Mouse (Mus musculus) lung, embryonic 15.5 days (tissue): ENCODE data around the gene Ldlr. TPM values are rescaled to one million over a fixed set of nuclear protein-coding genes. Genes with fewer than 3 reads are reported as not detected.

Source experiments
- ATAC-seq: fragments of 200-750 bp; cut with Nextera tagmentation; 2 replicates; pipeline ENCODE4 v1.8.0; 2017; ENCODE audit warnings: moderate number of reproducible peaks, borderline replicate concordance; ENCODE audit not compliant: low FRiP score, low TSS enrichment; ENCODE audit errors: extremely low read depth
- H3K27ac ChIP-seq: fragments of 300-500 bp; sonication (generic); 2 replicates; pipeline ENCODE4 v1.5.1; 2015; ENCODE audit warnings: moderate library complexity, mild to moderate bottlenecking, inconsistent platforms
- H3K27me3 ChIP-seq: fragments of 300-500 bp; sonication (generic); 2 replicates; pipeline ENCODE4 v1.6.1; 2015; ENCODE audit warnings: inconsistent platforms
- H3K36me3 ChIP-seq: fragments of 300-500 bp; sonication (generic); 2 replicates; pipeline ENCODE4 v1.6.1; 2015; ENCODE audit warnings: inconsistent platforms
- H3K4me1 ChIP-seq: fragments of 300-500 bp; sonication (generic); 2 replicates; pipeline ENCODE4 v1.6.1; 2015; ENCODE audit warnings: inconsistent platforms
- H3K4me2 ChIP-seq: fragments of 300-500 bp; sonication (generic); 2 replicates; pipeline ENCODE4 v1.6.1; 2015; ENCODE audit warnings: inconsistent platforms, mild to moderate bottlenecking, moderate library complexity
- H3K4me3 ChIP-seq: fragments of 300-500 bp; sonication (generic); 2 replicates; pipeline ENCODE4 v1.5.1; 2015; ENCODE audit warnings: mild to moderate bottlenecking, inconsistent platforms
- H3K9ac ChIP-seq: fragments of 300-500 bp; sonication (generic); 2 replicates; pipeline ENCODE4 v1.6.1; 2015; ENCODE audit warnings: inconsistent platforms
- H3K9me3 ChIP-seq: fragments of 300-500 bp; sonication (generic); 2 replicates; pipeline ENCODE4 v1.6.1; 2016; ENCODE audit warnings: inconsistent platforms
- WGBS: fragments of 180-500 bp; shearing (Covaris S2); methylation state at CpG from one replicate; pipeline ENCODE4 v1.1.7; 2015; 5-methylcytosine and 5-hydroxymethylcytosine counted together
- polyA plus RNA-seq: library from polyadenylated mRNA; unstranded; fragments of >200 nt; fragmentation: Nextera tagmentation; extraction: Ambion mirVana; gene quantifications from 2 replicates; pipeline ENCODE4 v1.2.1, GENCODE M21; 2015

Ldlr gene
- polyA plus RNA-seq, 1 experiment from 2014 or later: 39.5 TPM

- no peak for ATAC-seq
- Histone ChIP-seq H3K36me3 (peaks cover 44% of the 10 kb centered on the region), H3K4me1 (peaks cover 66% of the 10 kb centered on the region), H3K4me2 (peak overlapping the region; percentile 71), H3K9ac (peak overlapping the region; percentile 87), H3K9me3 (no peaks in the 10 kb centered on the region), H3K27ac (peak overlapping the region; percentile 97), H3K4me3 (peak overlapping the region; percentile 82), H3K27me3 (no peaks in the 10 kb centered on the region)
- 52% methylated on average over 3 of the region's 3 CpGs for WGBS
Measured at GRCm38 (mm10) chr9:21796919-21797318, 73.6 kb downstream of the Ldlr start.

DNA sequence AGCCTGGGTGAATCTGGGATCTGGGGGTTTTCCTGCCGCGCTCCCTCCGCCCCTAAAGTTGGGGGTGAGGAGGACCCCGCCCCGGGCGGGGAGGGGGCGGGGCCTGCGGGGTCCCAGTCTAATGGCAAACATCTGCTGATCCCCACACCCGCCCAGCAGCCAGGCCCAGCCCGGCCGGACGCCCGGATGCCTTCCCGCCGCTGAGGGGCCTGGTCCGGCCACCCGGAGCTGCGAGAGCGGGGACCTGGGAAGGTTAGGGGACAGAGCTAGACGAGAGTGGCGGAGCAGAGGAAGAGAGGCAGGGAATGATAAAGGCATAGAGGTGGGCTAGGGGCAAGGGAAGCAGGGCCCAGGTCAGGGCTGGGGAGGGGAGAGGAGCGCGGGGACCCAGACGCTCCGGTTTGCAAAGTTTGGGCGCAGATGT is 74.7 kb downstream of the Ldlr start:
- peaks cover 56% of the 10 kb centered on the region for H3K4me1 ChIP-seq
- H3K27ac ChIP-seq: peak overlapping the region; percentile 97
- H3K4me3 ChIP-seq: peak overlapping the region; percentile 82
- peak; percentile 77 for ATAC-seq
- peaks cover 51% of the 10 kb centered on the region for H3K36me3 ChIP-seq
- under 1% methylated on average over 26 of the region's 26 CpGs for WGBS
- no peaks in the 10 kb centered on the region for H3K9me3 ChIP-seq
- peak overlapping the region; percentile 71 for H3K4me2 ChIP-seq
- no peaks in the 10 kb centered on the region for H3K27me3 ChIP-seq
- peak overlapping the region; percentile 87 for H3K9ac ChIP-seq

- ATAC-seq: peak; percentile 82
- Histone ChIP-seq H3K27ac (peak within 1 kb of the TSS; percentile 97), H3K9ac (peak within 1 kb of the TSS; percentile 87), H3K36me3 (peaks cover 52% of the 10 kb centered on the region), H3K4me2 (peak within 1 kb of the TSS; percentile 71), H3K27me3 (no peaks in the 10 kb centered on the region), H3K4me1 (peaks cover 51% of the 10 kb centered on the region), H3K4me3 (peak within 1 kb of the TSS; percentile 82), H3K9me3 (no peaks in the 10 kb centered on the region)
- WGBS: under 1% methylated on average over 51 of the region's 52 CpGs
Measured at GRCm38 (mm10) chr9:21798345-21799009, 75.2 kb downstream of the Ldlr start, which contains the start of gene Kank2. TSS of gene Kank2 (minus strand) at chr9:21798744.

DNA sequence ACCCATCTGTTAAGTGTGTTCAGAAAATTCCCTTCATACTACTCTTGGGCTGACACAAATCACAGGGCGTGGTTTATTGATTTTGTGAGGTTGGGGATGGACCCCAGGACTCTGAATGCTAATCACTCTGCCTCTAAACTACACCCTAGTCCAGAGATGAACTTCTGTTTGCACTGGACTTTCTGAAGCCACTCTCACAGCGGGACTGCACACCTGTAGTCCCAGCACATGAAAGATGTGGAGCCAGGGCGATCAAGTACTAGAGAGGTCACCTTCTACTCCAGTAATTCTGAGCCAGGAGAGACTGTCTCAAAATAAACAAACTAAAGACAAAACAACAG is 75.7 kb downstream of the Ldlr start:
- Histone ChIP-seq H3K27ac (peak overlapping the region; percentile 97), H3K4me2 (peak overlapping the region; percentile 71), H3K9ac (peak overlapping the region; percentile 87; the same call in 1 of the 2 replicates), H3K36me3 (peaks cover 48% of the 10 kb centered on the region), H3K9me3 (no peaks in the 10 kb centered on the region), H3K4me1 (peaks cover 51% of the 10 kb centered on the region), H3K27me3 (no peaks in the 10 kb centered on the region), H3K4me3 (peak overlapping the region; percentile 82)
- ATAC-seq: no peak
- WGBS: 35% methylated on average over 3 of the region's 3 CpGs

Other genes with a start within 250 kb of the Ldlr start
- gene Tmed1, start 213.2 kb upstream of the Ldlr start, polyA plus RNA-seq: 119 and 123 TPM in 2 replicates
- 3.2 and 3.9 TPM in 2 replicates for gene AB124611, start 197.3 kb upstream of the Ldlr start, polyA plus RNA-seq
- gene Carm1, start 176.6 kb upstream of the Ldlr start, polyA plus RNA-seq: 43.7 and 47.3 TPM in 2 replicates
- 28.4 and 29.5 TPM in 2 replicates for gene Timm29, start 130.8 kb upstream of the Ldlr start, polyA plus RNA-seq
- 28.8 and 29.7 TPM in 2 replicates for gene Yipf2, start 130.7 kb upstream of the Ldlr start, polyA plus RNA-seq
- gene Smarca4, start 107.3 kb upstream of the Ldlr start, polyA plus RNA-seq: 74.6 and 83.2 TPM in 2 replicates
- gene Spc24, start 36.8 kb downstream of the Ldlr start, polyA plus RNA-seq: 154 TPM in 2 replicates
- 27.7 and 30.0 TPM in 2 replicates for gene Kank2, start 75.3 kb downstream of the Ldlr start, polyA plus RNA-seq
- gene Angptl8, start 112.0 kb downstream of the Ldlr start, polyA plus RNA-seq: 2.1 and 2.3 TPM in 2 replicates
- gene Dock6, start 129.2 kb downstream of the Ldlr start, polyA plus RNA-seq: 62.0 and 68.0 TPM in 2 replicates
- gene Rab3d, start 194.7 kb downstream of the Ldlr start, polyA plus RNA-seq: 15.3 and 20.2 TPM in 2 replicates
- 3.2 and 4.6 TPM in 2 replicates for gene Ccdc159, start 204.0 kb downstream of the Ldlr start, polyA plus RNA-seq
- 51.9 and 52.6 TPM in 2 replicates for gene Tmem205, start 204.1 kb downstream of the Ldlr start, polyA plus RNA-seq
- gene Plppr2, start 213.6 kb downstream of the Ldlr start, polyA plus RNA-seq: 7.8 and 8.0 TPM in 2 replicates
- 6.5 and 6.7 TPM in 2 replicates for gene Swsap1, start 232.3 kb downstream of the Ldlr start, polyA plus RNA-seq
- gene Epor, start 240.0 kb downstream of the Ldlr start, polyA plus RNA-seq: 6.8 and 7.3 TPM in 2 replicates